Mouse (Mus musculus) limb, embryonic 14.5 days (tissue): ENCODE measurements around the gene Pskh1. TPM values are rescaled to one million over a fixed set of nuclear protein-coding genes. Genes with fewer than 3 reads are reported as not detected.

Experiments
- ATAC-seq: fragments of 200-750 bp; cut with Nextera tagmentation; 2 replicates; pipeline ENCODE4 v1.8.0; 2017; ENCODE audit warnings: low read depth, moderate number of reproducible peaks, moderate TSS enrichment; ENCODE audit not compliant: low FRiP score
- DNase-seq: peaks from one replicate; pipeline ENCODE4 v3.0.0-alpha.2; 2015; ENCODE audit warnings: low spot score
- H3K27ac ChIP-seq: fragments of 300-500 bp; sonication (generic); replicated peaks from 2 replicates; pipeline ENCODE4 v1.5.1; 2014; ENCODE audit warnings: low read depth, mild to moderate bottlenecking, low read length, moderate library complexity, mixed read lengths
- H3K27me3 ChIP-seq: fragments of 300-500 bp; sonication (generic); 2 replicates; pipeline ENCODE4 v1.6.1; 2014; ENCODE audit warnings: low read length, mixed read lengths; ENCODE audit not compliant: control insufficient read depth, insufficient read depth
- H3K36me3 ChIP-seq: fragments of 300-500 bp; sonication (generic); 2 replicates; pipeline ENCODE4 v1.6.1; 2014; ENCODE audit warnings: mild to moderate bottlenecking, low read length, moderate library complexity, mixed read lengths; ENCODE audit not compliant: control insufficient read depth, insufficient read depth
- H3K4me1 ChIP-seq: fragments of 300-500 bp; sonication (generic); 2 replicates; pipeline ENCODE4 v1.6.1; 2014; ENCODE audit warnings: antibody characterized with exemption, low read length, mixed read lengths; ENCODE audit not compliant: control insufficient read depth, insufficient read depth
- H3K4me2 ChIP-seq: fragments of 300-500 bp; sonication (generic); replicated peaks from 2 replicates; pipeline ENCODE4 v1.6.1; 2014; ENCODE audit warnings: low read depth, mild to moderate bottlenecking, low read length, moderate library complexity; ENCODE audit not compliant: severe bottlenecking
- H3K4me3 ChIP-seq: fragments of 300-500 bp; sonication (generic); replicated peaks from 2 replicates; pipeline ENCODE4 v1.5.1; 2014; ENCODE audit warnings: low read length
- H3K9ac ChIP-seq: fragments of 300-500 bp; sonication (generic); 2 replicates; pipeline ENCODE4 v1.6.1; 2014; ENCODE audit warnings: mild to moderate bottlenecking, low read depth, low read length, moderate library complexity; ENCODE audit not compliant: severe bottlenecking
- H3K9me3 ChIP-seq: fragments of 300-500 bp; sonication (generic); 2 replicates; pipeline ENCODE4 v1.6.1; 2016; ENCODE audit warnings: low read length; ENCODE audit not compliant: control insufficient read depth
- POLR2A ChIP-seq: fragments of 200-500 bp; IDR thresholded peaks from 2 replicates; pipeline ENCODE4 v1.8.0; 2012; ENCODE audit warnings: inconsistent platforms, mild to moderate bottlenecking, moderate library complexity, borderline replicate concordance; ENCODE audit not compliant: insufficient read depth, insufficient read length; ENCODE audit errors: extremely low read depth
- WGBS: fragments of 180-500 bp; shearing (Covaris S2); extraction: QIAGEN DNeasy Blood & Tissue Kit; methylation state at CpG from one replicate; pipeline ENCODE4 v1.1.7; 2014; 5-methylcytosine and 5-hydroxymethylcytosine counted together
- polyA plus RNA-seq, 2 experiments: library from polyadenylated mRNA; depleted of rRNA in 1 of 2; stranded (reverse) in 1 of 2; unstranded in 1 of 2; fragments of >200 nt; fragmentation: Nextera tagmentation in 1 of 2; extraction: Ambion mirVana in 1 of 2; gene quantifications; 2 replicates each; pipeline versions ENCODE4 v1.2.1 to v1.2.3; 2012 to 2014

The Pskh1 gene
- polyA plus RNA-seq, 2 experiments: 33.1 to 57.2 TPM

- Histone ChIP-seq H3K9ac (no peak overlapping the region), H3K4me2 (peak overlapping the region; percentile 53), H3K36me3 (peaks cover 12% of the 10 kb centered on the region; the same call in 1 of the 2 replicates), H3K4me1 (peaks cover 38% of the 10 kb centered on the region), H3K4me3 (no peak overlapping the region), H3K9me3 (no peaks in the 10 kb centered on the region), H3K27me3 (no peaks in the 10 kb centered on the region), H3K27ac (peak overlapping the region; percentile 84; the same call in 1 of the 2 replicates)
- ATAC-seq (no peak), DNase-seq (no peak)
- WGBS: 78% methylated on average over 5 of the region's 5 CpGs
- TF ChIP-seq POLR2A: no peak
These were observed 40.9 kb upstream of the Pskh1 start for GRCm38 (mm10) chr8:105859314-105859713.

- Histone ChIP-seq H3K27me3 (no peaks in the 10 kb centered on the region), H3K27ac (peak within 1 kb of the TSS; percentile 86), H3K9ac (peak within 1 kb of the TSS; percentile 90), H3K36me3 (peaks cover 15% of the 10 kb centered on the region; the same call in 1 of the 2 replicates), H3K4me3 (peak within 1 kb of the TSS; percentile 91), H3K9me3 (no peaks in the 10 kb centered on the region), H3K4me2 (peak within 1 kb of the TSS; percentile 75), H3K4me1 (peaks cover 38% of the 10 kb centered on the region)
- DNase-seq (peak; percentile 99), ATAC-seq (peak; percentile 97)
- WGBS: under 1% methylated on average over 54 of the region's 59 CpGs
- peak; percentile 73; the same call in 1 of the 2 replicates for TF ChIP-seq POLR2A
These were observed 39.9 kb upstream of the Pskh1 start, which contains the start of gene Nutf2 for GRCm38 (mm10) chr8:105860143-105860981. Gene Nutf2 (plus strand): TSS chr8:105860580.

DNA sequence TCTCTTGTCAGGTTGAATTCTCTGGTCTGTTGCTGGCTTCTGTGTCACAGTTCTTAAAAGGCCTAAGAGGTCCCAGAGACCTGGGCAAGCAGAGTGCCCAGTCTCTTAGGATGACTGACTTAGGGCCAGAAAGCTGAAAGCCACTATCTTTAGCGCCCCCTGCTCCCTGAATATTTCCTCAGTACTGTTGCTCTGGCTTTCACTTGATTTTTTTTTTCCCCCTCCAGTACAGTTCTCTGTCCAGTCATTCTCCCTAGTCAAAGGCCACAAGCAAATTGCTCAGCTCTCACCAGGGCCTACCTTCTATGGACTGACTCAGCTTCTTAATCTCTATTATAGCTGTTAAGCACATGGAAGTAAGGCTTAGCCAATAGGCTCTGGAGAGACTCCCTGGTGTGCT is 38.3 kb upstream of the Pskh1 start:
- no peak for TF ChIP-seq POLR2A
- Histone ChIP-seq H3K27me3 (no peaks in the 10 kb centered on the region), H3K9ac (peak overlapping the region; percentile 90), H3K27ac (no peak overlapping the region), H3K9me3 (no peaks in the 10 kb centered on the region), H3K36me3 (peaks cover 30% of the 10 kb centered on the region), H3K4me3 (peak overlapping the region; percentile 91), H3K4me1 (peaks cover 28% of the 10 kb centered on the region), H3K4me2 (peak overlapping the region; percentile 75)
- WGBS: 10% methylated on average over 1 of the region's 1 CpGs
- ATAC-seq (no peak), DNase-seq (peak; percentile 48)

GRCm38 (mm10) chr8:105866364-105867029 is 33.7 kb upstream of the Pskh1 start:
- DNase-seq (no peak), ATAC-seq (no peak)
- Histone ChIP-seq H3K4me1 (peaks cover 7% of the 10 kb centered on the region), H3K36me3 (peaks cover 69% of the 10 kb centered on the region), H3K4me2 (no peak overlapping the region), H3K27ac (no peak overlapping the region), H3K4me3 (no peak overlapping the region), H3K9ac (no peak overlapping the region), H3K27me3 (no peaks in the 10 kb centered on the region), H3K9me3 (no peaks in the 10 kb centered on the region)
- WGBS: 88% methylated on average over 6 of the region's 6 CpGs
- no peak for TF ChIP-seq POLR2A

- H3K4me1 ChIP-seq: no peaks in the 10 kb centered on the region
- no peak overlapping the region for H3K4me2 ChIP-seq
- no peak overlapping the region for H3K9ac ChIP-seq
- no peaks in the 10 kb centered on the region for H3K9me3 ChIP-seq
- no peak for DNase-seq
- TF ChIP-seq POLR2A: no peak
- H3K4me3 ChIP-seq: no peak overlapping the region
- peaks cover 78% of the 10 kb centered on the region for H3K36me3 ChIP-seq
- no peak overlapping the region for H3K27ac ChIP-seq
- WGBS: 90% methylated on average over 6 of the region's 6 CpGs
- no peaks in the 10 kb centered on the region for H3K27me3 ChIP-seq
- ATAC-seq: no peak
These were observed 25.9 kb upstream of the Pskh1 start for GRCm38 (mm10) chr8:105874301-105874700.
